8 mouse cellular contexts compared by ENCODE assay signal in genomic region chr19:24279706-24280600, GRCm38 (mm10). TPM values are rescaled to one million over a fixed set of nuclear protein-coding genes. Genes with fewer than 3 reads are reported as not detected.
A peak's percentile ranks its signal among the peaks of the same experiment; 100 is the strongest.
DNase-seq lines count a peak whose midpoint lies in the region; ATAC-seq lines count a peak whose summit lies in the region.

No protein-coding gene starts in this region.

- peaks cover 3% of the 10 kb centered on the region; the same call in 1 of the 2 replicates for H3K36me3 ChIP-seq in hindbrain, embryonic 12.5 days

- peaks cover 7% of the 10 kb centered on the region; the same call in 1 of the 2 replicates for H3K4me1 ChIP-seq in hindbrain, embryonic 12.5 days

- H3K4me3 ChIP-seq in hindbrain, embryonic 12.5 days: peak overlapping the region; percentile 59

- H3K9ac ChIP-seq in hindbrain, embryonic 12.5 days: peak overlapping the region; percentile 73

- H3K27me3 ChIP-seq in hindbrain, embryonic 12.5 days: no peaks in the 10 kb centered on the region

- no peaks in the 10 kb centered on the region for H3K9me3 ChIP-seq in hindbrain, embryonic 12.5 days (replicated peaks)

- peak; percentile 94 for DNase-seq in NIH3T3 (ENCODE audit: low read depth)
- DNase-seq in cerebellum, adult 9-11 months: peak; percentile 88
- DNase-seq in frontal cortex, postnatal 10 days (ENCODE audit: low spot score in 2 of 2): peak; percentile 46 to 69
- DNase-seq in layer of hippocampus, postnatal 25 days (ENCODE audit: extremely low spot score in 1 of 2, low spot score in 1 of 2): peak; percentile 61 to 79
- peak; percentile 63 for DNase-seq in lung, postnatal 25 days (ENCODE audit: low spot score)
- DNase-seq in retina, adult 2 months (ENCODE audit: low read depth, low spot score): peak; percentile 72
- DNase-seq in thymus, postnatal 36 days: peak; percentile 82

- under 1% methylated on average over 69 of the region's 78 CpGs for WGBS in hindbrain, embryonic 12.5 days

- H3K4me2 ChIP-seq in hindbrain, embryonic 12.5 days (replicated peaks): peak overlapping the region; percentile 67

- H3K27ac ChIP-seq in hindbrain, embryonic 12.5 days: peak overlapping the region; percentile 85

- ATAC-seq in hindbrain, embryonic 12.5 days (ENCODE audit: low FRiP score): peak; percentile 76

RNA-seq across cellular contexts. Expression of gene Fxn, which starts 0.5 kb away (rescaled TPM):
- 36.3 and 44.6 TPM in 2 replicates for polyA plus RNA-seq in hindbrain, embryonic 12.5 days (2016; fragmentation: Nextera tagmentation; extraction: Ambion mirVana)
- total RNA-seq in layer of hippocampus, postnatal 25 days (2021): 1 to 10 TPM; 7.1 to 9.3 TPM

RNA-seq across cellular contexts. Expression of gene Tjp2, which starts 55.1 kb away (rescaled TPM):
- 26.7 and 28.7 TPM in 2 replicates for polyA plus RNA-seq in hindbrain, embryonic 12.5 days (2016; fragmentation: Nextera tagmentation; extraction: Ambion mirVana)
- total RNA-seq in layer of hippocampus, postnatal 25 days (2021): 10 to 100 TPM; 18.9 to 19.8 TPM

Comparison
In these comparisons a context has a peak if more than half of its experiments do, and no peak if none do; other contexts are left out.
1. Peak in every context shown above with its lines: DNase-seq, ATAC-seq, H3K4me3 ChIP-seq and H3K27ac ChIP-seq.